Mouse (Mus musculus): Measurements from ENCODE around the gene Wtap. TPM values are rescaled to one million over a fixed set of nuclear protein-coding genes. Genes with fewer than 3 reads are reported as not detected.

Wtap gene
- total RNA-seq (2023): 120 TPM

GRCm38 (mm10) chr17:12994069-12994468 lies at the start of gene Wtap:
TSS of gene Wtap (minus strand) at chr17:12994169.

GRCm38 (mm10) chr17:13006546-13006945 lies 12.6 kb upstream of the Wtap start, which contains the start of gene Sod2:
TSS of gene Sod2 (plus strand) at chr17:13006846.

GRCm38 (mm10) chr17:12960331-12960873 lies 33.6 kb downstream of the Wtap start, which contains the start of gene Acat2:
TSS of gene Acat2 (minus strand) at chr17:12960747.

GRCm38 (mm10) chr17:12940151-12940805 lies 53.7 kb downstream of the Wtap start, which contains the start of gene Acat3:
TSS of gene Acat3 (minus strand) at chr17:12940600.

Other genes with a start within 250 kb of the Wtap start
- 37.3 TPM for gene Igf2r, start 224.5 kb downstream of the Wtap start, total RNA-seq (2023)
- gene Mas1, start 126.0 kb downstream of the Wtap start, total RNA-seq (2023): not detected
- gene Mrgprh, start 118.1 kb downstream of the Wtap start, total RNA-seq (2023): not detected
- gene Pnldc1, start 83.9 kb downstream of the Wtap start, total RNA-seq (2023): 2.2 TPM
- 185 TPM for gene Tcp1, start 78.5 kb downstream of the Wtap start, total RNA-seq (2023)
- 36.7 TPM for gene Mrpl18, start 77.8 kb downstream of the Wtap start, total RNA-seq (2023)
- gene Acat3, start 53.6 kb downstream of the Wtap start, total RNA-seq (2023): not detected
- gene Acat2, start 33.4 kb downstream of the Wtap start, total RNA-seq (2023): 18.7 TPM
- gene Sod2, start 12.7 kb upstream of the Wtap start, total RNA-seq (2023): 58.1 TPM
- gene Gpr31b, start 58.1 kb upstream of the Wtap start, total RNA-seq (2023): not detected
- not detected for gene Tcp10b, start 66.9 kb upstream of the Wtap start, total RNA-seq (2023)
- 0.23 TPM for gene Unc93a, start 137.6 kb upstream of the Wtap start, total RNA-seq (2023)
- gene Smok2a, start 227.0 kb upstream of the Wtap start, total RNA-seq (2023): not detected
- gene Smok2b, start 236.1 kb upstream of the Wtap start, total RNA-seq (2023): not detected

All from CD4-positive naive resting alpha-beta T cell, adult 76 days (primary cell).